Mouse (Mus musculus): ENCODE results near the gene Pnrc2.

Pnrc2 gene

DNA sequence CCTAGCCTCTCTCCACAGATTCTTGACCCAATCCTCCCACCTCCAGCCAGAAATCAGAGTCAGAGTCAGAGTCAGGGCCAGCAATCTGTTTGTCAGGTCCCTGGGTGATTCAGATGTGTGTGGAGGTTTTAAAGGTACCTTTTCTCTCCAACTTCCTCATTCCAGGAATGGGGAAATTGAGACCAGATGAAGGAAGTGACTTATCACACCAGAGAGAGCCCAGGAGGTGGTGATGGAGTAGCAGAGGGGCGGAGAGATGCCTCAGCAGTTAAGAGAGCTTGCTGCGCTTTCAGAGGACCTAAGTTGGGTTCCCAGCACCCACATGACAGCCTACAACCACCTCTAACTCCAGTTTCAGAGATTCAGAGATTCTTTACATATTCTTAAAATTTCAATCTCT, 17.9 kb upstream of the Pnrc2 start:
- no peak for DNase-seq (ENCODE audit: low read depth, low spot score)

GRCm38 (mm10) chr4:135889884-135890283, 16.2 kb upstream of the Pnrc2 start:
- DNase-seq (ENCODE audit: low read depth, low spot score), result peak; percentile 17

DNA sequence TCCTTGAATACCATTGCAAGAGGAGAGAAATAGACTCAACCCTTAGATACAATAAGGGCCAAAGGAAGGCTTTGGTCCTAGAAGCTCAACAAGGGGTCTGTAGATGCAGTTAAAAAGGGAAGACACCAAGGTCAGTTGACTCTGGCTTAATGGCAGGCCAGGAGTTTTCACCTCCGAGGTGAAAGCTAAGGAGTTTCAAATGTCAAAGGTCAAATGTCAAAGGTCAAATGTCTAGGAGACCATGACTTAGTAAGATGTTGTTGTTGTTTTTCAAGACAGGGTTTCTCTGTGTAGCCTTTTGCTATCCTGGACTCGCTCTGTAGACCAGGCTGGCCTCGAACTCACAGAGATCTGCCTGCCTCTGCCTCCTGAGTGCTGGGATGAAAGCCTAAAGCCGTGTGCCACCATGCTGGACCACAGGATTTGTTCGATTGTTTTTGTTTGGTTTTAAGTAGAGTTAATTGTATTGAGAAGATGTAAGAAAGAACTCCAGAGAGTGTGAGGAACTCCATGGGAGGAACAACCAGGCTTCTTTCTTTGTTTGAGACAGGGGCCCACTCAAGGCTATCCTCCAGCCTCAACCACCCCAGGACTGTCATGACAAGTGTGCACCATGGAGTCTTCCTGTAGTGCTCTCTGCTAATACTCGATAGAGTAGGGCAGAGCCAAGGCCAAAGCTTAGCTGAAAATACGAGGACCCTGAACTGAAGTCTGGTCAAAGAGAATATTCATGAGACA, 15.7 kb upstream of the Pnrc2 start:
- no peak for DNase-seq (ENCODE audit: low read depth, low spot score)

- no peak for DNase-seq (ENCODE audit: low read depth, low spot score)
These were observed 14.9 kb upstream of the Pnrc2 start for GRCm38 (mm10) chr4:135888448-135889057.

- DNase-seq (ENCODE audit: low read depth, low spot score), result no peak
These were observed 12.5 kb upstream of the Pnrc2 start for GRCm38 (mm10) chr4:135886184-135886583.

DNA sequence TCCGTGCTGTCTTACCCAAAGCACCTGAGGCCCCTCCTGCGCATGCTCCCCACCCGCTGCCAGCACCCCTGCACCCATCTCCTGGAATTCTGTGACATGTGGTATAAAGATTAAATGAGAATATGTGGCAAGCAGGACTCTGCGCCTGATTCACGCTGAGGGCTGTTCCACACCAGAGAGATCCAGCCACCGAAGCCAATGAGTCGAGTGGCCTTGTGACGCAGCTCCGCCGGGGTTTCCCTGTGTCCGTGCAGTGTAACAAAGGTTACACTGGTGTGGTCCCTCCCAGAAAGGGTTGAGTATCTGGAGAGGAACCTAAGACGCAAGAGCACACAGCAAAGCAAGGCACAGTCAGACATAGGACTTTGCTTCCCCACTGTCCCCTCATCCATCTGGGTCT, 12.0 kb upstream of the Pnrc2 start:
- DNase-seq (ENCODE audit: low read depth, low spot score), result no peak

DNA sequence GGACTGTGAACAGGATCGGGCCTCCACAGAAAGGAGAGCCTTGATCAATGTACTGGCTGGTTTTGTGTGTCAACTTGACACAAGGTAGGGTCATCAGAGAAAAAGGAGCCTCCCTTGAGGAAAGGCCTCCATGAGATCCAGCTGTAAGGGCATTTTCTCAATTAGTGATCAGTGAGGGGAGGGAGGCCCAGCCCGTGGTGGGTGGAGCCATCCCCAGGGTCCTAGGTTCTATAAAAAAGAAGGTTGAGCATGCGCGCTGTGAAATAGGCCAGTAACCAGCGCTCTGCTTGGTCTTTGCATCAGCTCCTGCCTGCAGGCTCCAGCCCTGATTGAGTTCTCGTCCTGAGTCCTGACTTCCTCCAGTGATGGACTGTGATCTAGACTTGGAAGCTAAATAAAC, 10.9 kb upstream of the Pnrc2 start:
- no peak for DNase-seq (ENCODE audit: low read depth, low spot score)

GRCm38 (mm10) chr4:135883881-135884516, 10.3 kb upstream of the Pnrc2 start:
- DNase-seq (ENCODE audit: low read depth, low spot score), result no peak

GRCm38 (mm10) chr4:135883401-135883851, 9.8 kb upstream of the Pnrc2 start:
- DNase-seq (ENCODE audit: low read depth, low spot score), result no peak

GRCm38 (mm10) chr4:135882023-135882422, 8.4 kb upstream of the Pnrc2 start:
- no peak for DNase-seq (ENCODE audit: low read depth, low spot score)

DNA sequence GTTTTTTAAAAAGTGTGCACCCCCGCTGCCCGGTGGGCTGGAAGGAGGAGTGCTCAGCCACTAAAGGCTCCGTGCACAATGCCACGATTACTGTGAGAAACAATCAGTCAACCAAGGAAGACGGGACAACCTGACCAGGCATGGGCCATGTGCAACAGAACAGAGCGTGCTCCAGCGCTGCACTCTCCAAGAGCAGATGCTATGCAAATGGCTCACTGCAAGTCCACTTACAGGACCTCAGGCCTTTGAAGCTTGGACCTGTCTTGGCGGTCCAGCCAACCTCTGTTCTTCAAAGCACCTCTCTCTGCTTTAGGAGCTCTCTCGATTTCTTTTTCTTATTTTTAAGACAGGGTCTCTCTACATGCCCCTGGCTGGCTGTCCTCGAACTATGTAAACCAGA, 6.9 kb upstream of the Pnrc2 start:
- DNase-seq (ENCODE audit: low read depth, low spot score), result no peak

DNA sequence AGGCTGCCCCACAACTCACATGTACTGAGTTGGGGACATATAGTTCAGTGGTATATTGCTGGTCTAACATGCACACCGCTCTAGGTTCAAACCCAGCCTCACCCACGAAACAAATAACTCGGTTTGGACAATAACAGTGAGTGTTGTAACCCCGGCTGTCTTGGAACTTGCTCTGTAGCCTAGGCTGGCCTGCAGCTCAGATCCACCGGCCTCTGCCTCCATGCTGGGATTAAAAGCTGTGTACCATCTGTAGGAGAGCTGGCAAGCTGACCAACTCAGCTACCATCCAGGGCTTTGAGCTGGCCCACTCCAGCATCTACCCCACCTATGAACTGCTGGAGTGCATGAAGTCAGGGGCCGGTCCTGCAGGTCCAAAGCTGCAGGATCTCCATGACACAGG, 6.4 kb upstream of the Pnrc2 start:
- DNase-seq (ENCODE audit: low read depth, low spot score), result no peak

GRCm38 (mm10) chr4:135879021-135879420, 5.4 kb upstream of the Pnrc2 start:
- no peak for DNase-seq (ENCODE audit: low read depth, low spot score)

GRCm38 (mm10) chr4:135877742-135878141, 4.1 kb upstream of the Pnrc2 start:
- no peak for DNase-seq (ENCODE audit: low read depth, low spot score)

GRCm38 (mm10) chr4:135876583-135877020, 3.0 kb upstream of the Pnrc2 start:
- DNase-seq (ENCODE audit: low read depth, low spot score), result no peak

DNA sequence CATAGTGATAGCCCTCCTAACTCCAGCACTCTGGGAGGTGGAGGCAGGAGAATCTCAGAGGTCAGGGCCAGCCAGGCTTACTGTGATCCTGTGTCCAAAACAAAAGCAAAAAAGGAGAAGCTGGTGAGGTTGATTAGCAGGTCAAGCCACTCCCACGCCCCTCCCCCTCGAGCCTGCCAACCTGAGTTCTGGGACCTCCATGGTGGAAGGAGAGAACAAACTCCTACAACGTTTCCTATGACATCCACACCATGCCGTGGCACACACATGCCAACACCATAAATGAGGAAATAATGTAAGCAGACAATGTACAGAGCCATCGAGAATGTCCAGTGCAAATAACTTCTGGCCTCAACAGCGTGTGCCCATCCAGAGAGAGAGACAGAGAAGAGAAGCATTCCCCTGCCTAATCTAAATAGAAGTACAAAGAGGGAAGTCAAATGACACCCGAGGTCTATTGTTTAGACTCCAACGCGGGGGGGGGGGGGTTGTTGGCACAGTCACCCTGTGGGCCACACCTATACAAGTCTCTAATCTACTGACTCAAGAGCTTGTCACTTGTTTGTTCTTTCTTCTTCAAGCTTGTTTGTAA, 2.4 kb upstream of the Pnrc2 start:
- no peak for DNase-seq (ENCODE audit: low read depth, low spot score)

DNA sequence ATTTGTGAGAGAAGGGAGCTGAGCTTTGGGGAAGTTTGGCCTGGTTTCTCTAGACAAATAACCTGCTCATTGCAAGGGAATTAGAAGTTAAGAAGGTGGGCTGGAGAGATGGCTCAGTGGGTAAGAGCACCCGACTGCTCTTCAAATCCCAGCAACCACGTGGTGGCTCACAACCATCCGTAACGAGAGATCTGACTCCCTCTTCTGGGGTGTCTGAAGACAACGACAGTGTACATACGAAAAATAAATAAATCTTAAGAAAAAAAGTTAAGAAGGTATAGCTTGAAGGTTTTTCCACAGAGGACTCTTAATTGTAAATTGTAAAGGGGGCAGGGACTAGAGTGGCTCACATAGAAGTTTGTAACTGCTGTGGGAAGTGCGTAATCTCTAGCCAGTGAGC, 1.9 kb upstream of the Pnrc2 start:
- DNase-seq (ENCODE audit: low read depth, low spot score), result no peak

DNA sequence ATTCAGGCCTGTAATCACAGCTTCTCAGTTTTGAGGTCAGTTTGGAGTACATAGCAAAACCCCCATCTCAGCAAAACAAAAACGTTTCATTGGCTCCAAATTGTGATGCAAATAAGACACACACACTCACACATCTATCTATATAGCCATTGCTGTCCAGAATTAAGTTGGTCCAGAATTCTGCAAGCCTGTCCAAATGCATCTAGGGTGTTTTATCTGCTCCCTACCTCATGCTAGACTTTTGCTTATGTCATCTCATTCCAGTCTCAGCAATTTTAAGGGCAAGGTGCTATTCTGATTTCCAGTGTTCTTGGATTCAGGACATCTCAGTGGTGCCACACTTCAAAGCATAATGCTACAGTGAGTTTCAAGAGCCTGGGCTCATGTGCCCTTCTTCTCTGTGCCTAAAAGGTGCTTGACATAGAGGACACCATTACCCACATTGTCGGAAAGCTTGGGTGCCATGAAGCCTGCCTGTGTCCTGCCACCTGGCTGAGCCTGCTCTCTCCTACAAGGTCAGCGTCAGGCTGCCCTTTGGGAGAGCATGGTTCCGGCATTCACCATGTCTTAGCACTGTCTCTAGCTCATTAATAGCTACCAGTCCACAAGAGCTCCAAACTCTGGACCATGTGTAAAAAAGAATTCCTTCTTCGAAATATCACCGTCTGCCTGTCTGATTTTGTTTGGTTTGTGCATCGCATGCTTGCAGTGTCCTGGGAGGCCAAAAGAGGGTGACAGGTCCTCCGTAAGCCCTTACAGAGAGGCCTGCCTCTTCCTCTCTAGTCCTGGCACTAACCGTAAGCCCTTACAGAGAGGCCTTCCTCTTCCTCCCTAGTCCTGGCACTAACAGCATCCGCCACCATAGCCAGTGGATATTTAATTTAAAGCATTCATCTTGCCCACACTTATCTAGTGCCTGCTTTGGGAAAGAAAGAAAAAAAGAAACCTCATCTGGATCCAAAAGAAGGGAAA, 1.2 kb upstream of the Pnrc2 start:
- no peak for DNase-seq (ENCODE audit: low read depth, low spot score)

DNA sequence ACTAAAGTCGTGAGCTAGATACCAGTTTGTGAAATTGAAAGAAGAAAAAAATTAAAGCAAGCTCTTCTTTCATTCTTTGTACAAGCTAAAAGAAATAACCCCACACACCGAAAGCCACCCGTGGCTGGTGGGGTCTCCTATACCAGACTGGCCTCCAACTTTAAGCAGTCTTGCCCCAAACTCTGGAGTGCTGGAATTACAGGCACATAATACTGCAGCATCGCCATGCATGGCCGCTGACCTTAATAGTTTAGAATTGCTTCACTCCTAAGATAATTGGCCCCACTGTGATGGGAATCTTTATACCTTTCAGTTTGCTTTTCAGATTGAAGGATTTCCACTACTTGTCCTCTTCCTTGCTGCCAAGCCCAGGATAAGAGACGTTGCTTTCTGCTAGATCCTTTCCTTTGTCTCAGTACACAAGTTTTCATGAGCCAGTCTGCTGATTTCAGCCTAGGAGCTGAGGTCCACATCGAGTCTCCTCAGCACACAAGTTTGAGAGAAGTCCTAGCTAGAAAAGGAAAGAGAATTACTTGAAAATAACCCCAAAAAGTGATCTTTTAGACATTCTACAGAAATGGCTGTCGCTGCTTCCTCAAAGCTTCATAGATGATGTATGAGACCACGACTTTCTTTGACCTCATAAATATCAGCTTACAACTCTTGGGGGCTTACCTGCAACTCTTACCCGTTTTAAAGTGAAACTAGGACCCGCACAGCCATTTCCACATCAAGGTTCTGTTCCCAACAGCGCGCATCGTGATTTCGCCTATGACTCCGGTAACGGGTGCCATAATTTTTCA, 860 bp downstream of the Pnrc2 start:
- no peak for DNase-seq (ENCODE audit: low read depth, low spot score)

DNA sequence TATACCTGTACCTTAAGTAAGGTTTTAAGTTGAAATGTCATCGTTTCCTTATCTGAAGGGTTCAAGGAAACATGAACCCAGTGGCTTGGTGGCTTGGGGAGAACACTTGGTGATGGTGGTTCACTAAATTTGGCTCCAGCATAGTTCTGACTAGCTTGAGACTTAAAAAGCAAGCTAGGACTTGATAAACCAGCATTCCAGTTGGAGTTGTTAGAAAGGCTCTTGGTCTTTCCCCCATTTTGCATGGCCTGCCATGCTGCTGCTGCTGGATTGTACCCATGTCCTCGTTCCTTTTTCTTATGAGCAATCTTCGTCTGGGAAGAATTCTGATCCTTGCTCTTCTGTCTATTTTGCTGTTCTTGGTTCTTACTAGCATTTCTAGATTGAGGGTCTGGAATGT, 1.6 kb downstream of the Pnrc2 start:
- no peak for DNase-seq (ENCODE audit: low read depth, low spot score)

Data from c-Kit-negative CD71-positive TER-119-positive erythroid progenitor cells, embryonic 14.5 days (primary cell).